Mouse (Mus musculus): ENCODE results near the gene Galnt16. TPM values are rescaled to one million over a fixed set of nuclear protein-coding genes. Genes with fewer than 3 reads are reported as not detected.

Gene Galnt16
- polyA plus RNA-seq, 1 experiment from 2014 or later: 22.7 TPM

DNA sequence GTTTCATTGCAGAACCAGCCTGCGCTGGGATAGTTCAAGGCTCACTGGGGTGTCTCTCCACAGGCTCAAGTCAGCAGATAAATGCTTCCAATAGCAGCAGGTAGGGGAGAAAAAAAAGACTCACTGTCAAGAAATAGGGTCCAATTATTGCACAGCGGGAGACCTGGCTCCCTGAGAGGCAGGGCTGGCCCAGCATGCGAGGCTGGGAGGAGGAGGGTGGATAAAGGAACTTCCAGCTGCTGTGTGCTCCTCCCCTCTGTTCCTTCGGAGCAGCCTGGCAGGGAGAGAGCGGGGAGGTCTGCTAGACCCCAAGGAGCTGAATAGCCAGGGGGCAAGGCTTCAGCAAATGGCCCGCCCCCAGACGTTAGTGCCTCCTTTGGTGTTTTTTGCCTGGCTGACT is 7.4 kb downstream of the Galnt16 start:
- H3K4me1 ChIP-seq (ENCODE audit: control insufficient read depth, insufficient read depth, low read length): peaks cover 4% of the 10 kb centered on the region

DNA sequence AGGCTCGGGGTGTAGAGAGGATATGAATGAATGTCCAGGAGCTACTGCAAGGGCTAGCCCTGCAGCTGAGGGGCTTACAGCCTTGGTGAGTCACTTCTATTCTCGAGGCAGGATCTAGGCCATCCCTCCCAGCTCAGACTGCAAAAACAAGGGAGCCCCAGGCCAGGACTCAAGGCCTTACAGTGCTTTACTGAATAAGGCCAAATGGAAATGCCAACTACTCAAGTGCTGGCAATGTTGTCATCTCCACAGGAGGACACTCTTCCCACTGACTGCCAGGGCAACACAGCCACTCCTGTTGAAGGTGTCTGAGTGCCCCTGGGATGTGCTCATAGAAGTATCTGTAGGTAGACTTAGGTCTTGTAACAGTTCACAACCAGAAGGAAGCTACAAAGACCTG is 8.4 kb downstream of the Galnt16 start:
- H3K36me3 ChIP-seq (ENCODE audit: control insufficient read depth, insufficient read depth, low read length): no peaks in the 10 kb centered on the region
- ATAC-seq (ENCODE audit: low read depth): no peak
- no peak overlapping the region for H3K9ac ChIP-seq (replicated peaks; ENCODE audit: low read depth, low read length)
- peaks cover 2% of the 10 kb centered on the region; the same call in 1 of the 2 replicates for H3K4me1 ChIP-seq (ENCODE audit: control insufficient read depth, insufficient read depth, low read length)
- 74% methylated on average over 2 of the region's 2 CpGs for WGBS
- no peak overlapping the region for H3K27ac ChIP-seq (ENCODE audit: low read depth, low read length)
- no peaks in the 10 kb centered on the region for H3K9me3 ChIP-seq (ENCODE audit: control insufficient read depth, low read length)
- H3K27me3 ChIP-seq (ENCODE audit: control insufficient read depth, insufficient read depth, low read length): no peaks in the 10 kb centered on the region
- H3K4me2 ChIP-seq (ENCODE audit: low read depth, low read length): no peak overlapping the region
- no peak overlapping the region for H3K4me3 ChIP-seq (ENCODE audit: low read depth, low read length)

More for the DNA sequence above, 7.4 kb downstream of the Galnt16 start:
- WGBS: 2% methylated on average over 7 of the region's 7 CpGs
- Histone ChIP-seq H3K9me3 (ENCODE audit: control insufficient read depth, low read length) (no peaks in the 10 kb centered on the region), H3K4me3 (ENCODE audit: low read depth, low read length) (no peak overlapping the region), H3K27ac (ENCODE audit: low read depth, low read length) (no peak overlapping the region), H3K36me3 (ENCODE audit: control insufficient read depth, insufficient read depth, low read length) (no peaks in the 10 kb centered on the region), H3K4me2 (ENCODE audit: low read depth, low read length) (no peak overlapping the region), H3K9ac (replicated peaks; ENCODE audit: low read depth, low read length) (no peak overlapping the region), H3K27me3 (ENCODE audit: control insufficient read depth, insufficient read depth, low read length) (no peaks in the 10 kb centered on the region)
- ATAC-seq (ENCODE audit: low read depth): peak; percentile 52; the same call in 1 of the 2 replicates

DNA sequence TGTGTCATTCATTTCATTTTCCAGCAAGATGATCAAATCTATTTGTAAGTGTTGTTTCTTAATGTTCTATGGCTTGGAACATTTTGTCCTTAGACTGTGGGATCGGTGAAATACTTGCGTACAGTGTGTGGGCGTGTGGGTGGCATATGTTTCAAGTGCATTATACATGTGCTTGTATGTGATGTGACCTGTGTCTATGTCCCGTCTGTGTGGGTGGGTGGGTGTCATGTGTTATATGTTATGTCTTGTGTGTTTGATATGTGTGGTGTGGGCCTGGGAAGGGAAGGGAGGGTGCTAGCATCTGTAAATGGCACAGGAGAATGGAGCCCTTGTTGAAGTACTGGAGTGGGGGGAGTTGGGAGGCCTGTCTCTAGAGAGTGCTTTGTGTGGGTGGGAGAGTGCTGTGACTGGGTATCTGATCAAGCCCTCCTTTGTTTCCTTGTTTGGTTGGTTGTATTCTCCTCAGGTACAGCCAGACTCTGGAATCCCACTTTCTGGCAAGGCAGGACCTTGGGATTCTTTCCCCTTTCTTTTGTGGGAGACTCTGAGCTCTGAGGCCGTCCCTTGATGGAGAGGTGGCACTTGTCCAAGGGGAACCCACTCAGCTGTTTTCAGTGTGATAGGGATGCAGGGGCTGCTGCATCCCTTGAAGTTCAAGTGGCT is 9.8 kb downstream of the Galnt16 start:
- H3K27me3 ChIP-seq (ENCODE audit: control insufficient read depth, insufficient read depth, low read length): no peaks in the 10 kb centered on the region
- no peak overlapping the region for H3K27ac ChIP-seq (ENCODE audit: low read depth, low read length)
- H3K4me3 ChIP-seq (ENCODE audit: low read depth, low read length): no peak overlapping the region
- ATAC-seq (ENCODE audit: low read depth): peak; percentile 39; the same call in 1 of the 2 replicates
- no peaks in the 10 kb centered on the region for H3K9me3 ChIP-seq (ENCODE audit: control insufficient read depth, low read length)
- H3K4me1 ChIP-seq (ENCODE audit: control insufficient read depth, insufficient read depth, low read length): peaks cover 2% of the 10 kb centered on the region; the same call in 1 of the 2 replicates
- H3K4me2 ChIP-seq (ENCODE audit: low read depth, low read length): no peak overlapping the region
- H3K36me3 ChIP-seq (ENCODE audit: control insufficient read depth, insufficient read depth, low read length): no peaks in the 10 kb centered on the region
- WGBS: 69% methylated on average over 5 of the region's 5 CpGs
- H3K9ac ChIP-seq (replicated peaks; ENCODE audit: low read depth, low read length): no peak overlapping the region

DNA sequence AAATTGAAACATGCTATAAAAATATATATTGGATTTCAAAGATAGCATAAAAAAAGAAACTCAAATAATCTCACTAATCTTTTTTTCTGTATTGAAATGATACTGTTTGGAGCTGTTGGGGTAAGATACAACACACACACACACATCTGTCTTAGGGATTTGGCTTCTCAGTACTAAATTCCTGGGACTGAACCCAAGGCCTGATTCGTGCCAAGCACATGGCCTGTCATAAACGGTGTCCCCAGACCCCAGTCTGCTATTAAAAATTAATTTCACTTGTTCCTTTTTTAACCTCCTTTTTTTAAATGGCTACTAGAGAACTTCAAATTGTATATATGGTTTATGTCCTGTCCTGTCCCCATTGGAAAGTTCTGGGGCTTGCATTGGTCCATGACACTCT is 12.0 kb downstream of the Galnt16 start:
- no peak overlapping the region for H3K9ac ChIP-seq (replicated peaks; ENCODE audit: low read depth, low read length)
- H3K36me3 ChIP-seq (ENCODE audit: control insufficient read depth, insufficient read depth, low read length): no peaks in the 10 kb centered on the region
- no peaks in the 10 kb centered on the region for H3K9me3 ChIP-seq (ENCODE audit: control insufficient read depth, low read length)
- no peak overlapping the region for H3K27ac ChIP-seq (ENCODE audit: low read depth, low read length)
- 60% methylated on average over 2 of the region's 2 CpGs for WGBS
- no peak overlapping the region for H3K4me2 ChIP-seq (ENCODE audit: low read depth, low read length)
- no peak overlapping the region for H3K4me3 ChIP-seq (ENCODE audit: low read depth, low read length)
- no peak for ATAC-seq (ENCODE audit: low read depth)
- peaks cover 2% of the 10 kb centered on the region; the same call in 1 of the 2 replicates for H3K4me1 ChIP-seq (ENCODE audit: control insufficient read depth, insufficient read depth, low read length)
- no peaks in the 10 kb centered on the region for H3K27me3 ChIP-seq (ENCODE audit: control insufficient read depth, insufficient read depth, low read length)

DNA sequence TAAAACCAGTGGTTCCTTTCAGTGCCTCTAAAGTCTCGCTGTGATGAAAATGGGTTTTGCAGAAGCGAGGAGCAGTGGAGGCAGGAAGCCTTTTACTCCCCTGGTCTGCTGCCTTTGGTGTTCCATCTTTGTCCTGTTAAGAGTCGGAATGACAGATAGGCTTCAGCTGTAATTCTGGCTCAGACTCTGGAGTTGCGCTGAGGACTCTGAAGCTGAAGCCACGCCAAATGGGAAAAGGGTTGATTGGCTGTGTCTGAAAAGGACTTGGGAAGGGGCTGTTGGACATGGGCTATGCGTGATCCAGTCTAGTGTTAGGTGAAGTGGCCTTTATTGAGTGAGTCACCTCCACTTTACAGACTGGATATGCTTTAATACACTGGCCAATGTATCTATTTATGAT is 12.6 kb downstream of the Galnt16 start:
- no peak overlapping the region for H3K27ac ChIP-seq (ENCODE audit: low read depth, low read length)
- no peak overlapping the region for H3K9ac ChIP-seq (replicated peaks; ENCODE audit: low read depth, low read length)
- H3K36me3 ChIP-seq (ENCODE audit: control insufficient read depth, insufficient read depth, low read length): no peaks in the 10 kb centered on the region
- no peaks in the 10 kb centered on the region for H3K9me3 ChIP-seq (ENCODE audit: control insufficient read depth, low read length)
- no peaks in the 10 kb centered on the region; the same call in 1 of the 2 replicates for H3K4me1 ChIP-seq (ENCODE audit: control insufficient read depth, insufficient read depth, low read length)
- H3K27me3 ChIP-seq (ENCODE audit: control insufficient read depth, insufficient read depth, low read length): no peaks in the 10 kb centered on the region
- H3K4me2 ChIP-seq (ENCODE audit: low read depth, low read length): no peak overlapping the region
- H3K4me3 ChIP-seq (ENCODE audit: low read depth, low read length): no peak overlapping the region
- ATAC-seq (ENCODE audit: low read depth): no peak
- WGBS: 62% methylated on average over 6 of the region's 6 CpGs

DNA sequence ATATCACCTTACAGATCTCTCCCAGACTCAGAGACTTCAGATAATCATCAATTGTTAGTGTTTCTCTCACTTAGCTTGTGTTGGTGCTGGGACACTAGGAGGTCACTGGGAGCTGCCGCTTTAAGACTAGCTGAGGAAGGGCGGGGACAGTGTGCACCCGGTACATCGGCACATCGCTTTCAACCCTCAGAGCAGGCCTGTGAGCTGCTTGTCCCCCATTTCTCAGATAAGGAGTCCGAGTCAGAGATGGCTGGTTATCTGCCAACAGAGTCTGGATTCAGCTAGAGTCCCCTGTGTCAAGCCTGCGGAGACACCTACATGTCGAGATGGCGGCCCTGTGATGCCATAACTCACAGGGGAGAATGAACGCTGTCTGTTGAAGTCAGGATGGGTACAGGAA is 13.5 kb downstream of the Galnt16 start:
- no peak overlapping the region for H3K4me2 ChIP-seq (ENCODE audit: low read depth, low read length)
- H3K27me3 ChIP-seq (ENCODE audit: control insufficient read depth, insufficient read depth, low read length): no peaks in the 10 kb centered on the region
- no peaks in the 10 kb centered on the region for H3K9me3 ChIP-seq (ENCODE audit: control insufficient read depth, low read length)
- ATAC-seq (ENCODE audit: low read depth): no peak
- no peaks in the 10 kb centered on the region for H3K36me3 ChIP-seq (ENCODE audit: control insufficient read depth, insufficient read depth, low read length)
- H3K9ac ChIP-seq (replicated peaks; ENCODE audit: low read depth, low read length): no peak overlapping the region
- 77% methylated on average over 10 of the region's 10 CpGs for WGBS
- H3K27ac ChIP-seq (ENCODE audit: low read depth, low read length): no peak overlapping the region
- H3K4me1 ChIP-seq (ENCODE audit: control insufficient read depth, insufficient read depth, low read length): no peaks in the 10 kb centered on the region; the same call in 1 of the 2 replicates
- H3K4me3 ChIP-seq (ENCODE audit: low read depth, low read length): no peak overlapping the region

DNA sequence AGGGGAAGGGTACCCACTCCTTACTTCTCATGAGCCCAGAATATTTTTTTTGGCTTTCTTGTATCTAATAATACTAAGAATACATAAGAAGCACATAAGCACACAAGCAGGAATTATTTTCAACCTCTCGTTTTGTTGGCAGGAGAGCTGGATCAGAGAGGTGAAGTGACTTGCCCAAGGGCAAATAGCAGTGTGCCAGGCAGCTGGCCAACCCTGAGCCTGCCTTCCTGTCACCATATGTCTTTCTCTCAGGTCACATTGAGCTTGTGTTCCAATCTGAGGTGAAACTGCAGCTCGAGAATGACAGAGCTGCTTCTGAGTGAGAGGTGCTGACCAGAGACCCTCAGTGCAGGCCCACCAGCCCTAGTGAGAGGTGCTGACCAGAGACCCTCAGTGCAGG is 15.8 kb downstream of the Galnt16 start:
- Histone ChIP-seq H3K9ac (replicated peaks; ENCODE audit: low read depth, low read length) (no peak overlapping the region), H3K9me3 (ENCODE audit: control insufficient read depth, low read length) (no peaks in the 10 kb centered on the region), H3K27me3 (ENCODE audit: control insufficient read depth, insufficient read depth, low read length) (no peaks in the 10 kb centered on the region), H3K4me3 (ENCODE audit: low read depth, low read length) (no peak overlapping the region), H3K27ac (ENCODE audit: low read depth, low read length) (no peak overlapping the region), H3K36me3 (ENCODE audit: control insufficient read depth, insufficient read depth, low read length) (no peaks in the 10 kb centered on the region), H3K4me2 (ENCODE audit: low read depth, low read length) (no peak overlapping the region), H3K4me1 (ENCODE audit: control insufficient read depth, insufficient read depth, low read length) (no peaks in the 10 kb centered on the region; the same call in 1 of the 2 replicates)
- 55% methylated on average over 2 of the region's 2 CpGs for WGBS
- no peak for ATAC-seq (ENCODE audit: low read depth)

DNA sequence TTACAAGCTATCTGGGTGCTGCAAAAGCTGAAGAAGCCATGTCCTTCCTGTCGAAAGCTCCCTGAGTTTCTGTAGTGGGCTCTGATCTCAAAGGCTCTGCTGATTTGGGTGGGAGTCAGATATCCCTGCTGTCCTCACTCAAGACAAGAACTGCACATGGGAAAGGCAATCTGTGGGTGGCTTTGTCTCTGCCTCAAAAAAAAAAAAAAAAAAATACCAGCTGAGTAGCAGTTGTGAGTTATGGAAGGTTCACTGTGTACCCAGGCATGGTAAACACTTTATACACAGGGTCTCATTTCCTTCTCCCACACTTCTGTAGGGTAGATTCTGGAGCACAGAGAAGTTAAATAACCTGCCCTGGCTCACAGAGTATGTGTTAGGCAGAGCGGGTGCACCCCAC is 19.2 kb downstream of the Galnt16 start:
- H3K36me3 ChIP-seq (ENCODE audit: control insufficient read depth, insufficient read depth, low read length): no peaks in the 10 kb centered on the region
- no peak overlapping the region for H3K9ac ChIP-seq (replicated peaks; ENCODE audit: low read depth, low read length)
- no peak overlapping the region for H3K27ac ChIP-seq (ENCODE audit: low read depth, low read length)
- H3K4me1 ChIP-seq (ENCODE audit: control insufficient read depth, insufficient read depth, low read length): no peaks in the 10 kb centered on the region
- no peaks in the 10 kb centered on the region for H3K27me3 ChIP-seq (ENCODE audit: control insufficient read depth, insufficient read depth, low read length)
- no peak overlapping the region for H3K4me2 ChIP-seq (ENCODE audit: low read depth, low read length)
- H3K4me3 ChIP-seq (ENCODE audit: low read depth, low read length): no peak overlapping the region
- no peaks in the 10 kb centered on the region for H3K9me3 ChIP-seq (ENCODE audit: control insufficient read depth, low read length)
- WGBS: 91% methylated on average over 2 of the region's 2 CpGs
- ATAC-seq (ENCODE audit: low read depth): no peak

DNA sequence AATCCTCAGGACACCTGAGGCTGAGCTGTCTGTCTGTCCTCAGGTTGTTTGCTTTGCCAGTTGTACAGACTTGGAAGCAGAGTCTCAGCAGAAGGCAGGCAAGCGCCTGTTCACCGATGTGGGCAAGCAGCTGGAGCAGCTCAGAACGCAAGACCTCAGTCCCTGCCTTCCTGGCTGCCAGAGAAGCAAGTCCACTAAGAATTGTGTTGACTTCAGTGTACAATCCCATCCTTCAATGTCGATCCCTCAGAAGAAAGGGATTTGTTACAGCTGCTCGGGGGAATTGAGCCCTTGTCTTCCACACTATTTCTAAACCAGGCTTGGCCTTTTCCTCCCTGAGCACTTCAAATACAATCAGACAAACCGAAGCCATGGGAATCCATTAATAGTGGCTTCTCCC is 20.2 kb downstream of the Galnt16 start:
- 55% methylated on average over 6 of the region's 6 CpGs for WGBS
- Histone ChIP-seq H3K9ac (replicated peaks; ENCODE audit: low read depth, low read length) (no peak overlapping the region), H3K4me3 (ENCODE audit: low read depth, low read length) (no peak overlapping the region), H3K4me2 (ENCODE audit: low read depth, low read length) (no peak overlapping the region), H3K27ac (ENCODE audit: low read depth, low read length) (no peak overlapping the region), H3K4me1 (ENCODE audit: control insufficient read depth, insufficient read depth, low read length) (no peaks in the 10 kb centered on the region), H3K9me3 (ENCODE audit: control insufficient read depth, low read length) (no peaks in the 10 kb centered on the region), H3K27me3 (ENCODE audit: control insufficient read depth, insufficient read depth, low read length) (no peaks in the 10 kb centered on the region), H3K36me3 (ENCODE audit: control insufficient read depth, insufficient read depth, low read length) (no peaks in the 10 kb centered on the region)
- no peak for ATAC-seq (ENCODE audit: low read depth)

Measured in neural tube, embryonic 14.5 days (tissue).